Mouse (Mus musculus) adrenal gland, adult 18-20 months (tissue): Measurements from ENCODE around the gene Bmt2. TPM values are rescaled to one million over a fixed set of nuclear protein-coding genes. Genes with fewer than 3 reads are reported as not detected.

Experiments
- total RNA-seq, 2 experiments: library from RNA; stranded (reverse); gene quantifications; 1 replicate in 1 of 2; 2 replicates in 1 of 2; pipeline ENCODE4 v1.2.3; 2021

The Bmt2 gene
- total RNA-seq, 2 experiments from 2014 or later, result 10.8 to 11.3 TPM

Other genes starting within 250 kb of the Bmt2 start
- 10 to 100 TPM; 22.1 to 27.5 TPM for gene Tmem168, start 69.9 kb downstream of the Bmt2 start, total RNA-seq
- 1 to 10 TPM; 1.2 to 1.5 TPM for gene Gpr85, start 162.0 kb upstream of the Bmt2 start, total RNA-seq
- gene 2610001J05Rik, start 193.6 kb upstream of the Bmt2 start, total RNA-seq, result 10 to 100 TPM; 36.4 to 44.6 TPM